ENCODE assay signal across 8 mouse cellular contexts in the genomic region with DNA sequence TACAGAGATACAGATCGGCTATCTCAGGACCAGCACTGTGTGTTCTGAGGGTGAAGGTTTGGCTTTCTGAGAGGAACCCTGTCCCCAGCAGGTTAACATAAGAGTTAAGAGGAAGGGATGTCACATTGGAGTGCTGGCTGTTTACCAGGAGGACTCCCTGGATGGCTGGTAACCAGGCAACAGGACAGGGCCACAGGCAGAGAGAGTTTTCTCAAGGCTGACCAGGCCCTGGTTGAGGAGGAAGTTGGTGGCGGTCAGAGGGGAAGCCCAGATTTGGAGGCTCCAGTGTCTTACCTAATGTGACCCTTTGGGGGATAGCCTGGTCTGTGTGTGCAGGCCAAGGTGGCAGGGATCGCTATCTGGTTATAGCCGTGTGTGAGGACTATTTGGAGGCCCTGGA. TPM values are rescaled to one million over a fixed set of nuclear protein-coding genes. Genes with fewer than 3 reads are reported as not detected.
DNase-seq lines count a peak whose midpoint lies in the region; ATAC-seq and TF ChIP-seq lines count a peak whose summit lies in the region.

No protein-coding gene starts in this region.

- no peak for TF ChIP-seq CTCF in ES-Bruce4 (IDR thresholded peaks at IDR 0.05; ENCODE audit: low read depth, low read length)

- 0 out of 2 replicates have a peak overlapping the region, but pooled peaks have one; percentile 4 for H3K9ac ChIP-seq in ES-Bruce4 (ENCODE audit: low read depth, poor library complexity, severe bottlenecking)
- peak overlapping the region; percentile 47 for H3K9ac ChIP-seq in forebrain, embryonic 13.5 days
- H3K9ac ChIP-seq in hindbrain, embryonic 15.5 days: peak overlapping the region; percentile 92
- H3K9ac ChIP-seq in lung, embryonic 15.5 days: no peak overlapping the region
- H3K9ac ChIP-seq in stomach, embryonic 15.5 days: no peak overlapping the region

- H3K27ac ChIP-seq in ES-Bruce4 (ENCODE audit: insufficient read depth, low read length): no peak overlapping the region
- H3K27ac ChIP-seq in forebrain, embryonic 13.5 days: no peak overlapping the region
- H3K27ac ChIP-seq in hindbrain, embryonic 15.5 days (replicated peaks): 0 out of 2 replicates have a peak overlapping the region, but pooled peaks have one; percentile 16
- H3K27ac ChIP-seq in lung, embryonic 15.5 days: no peak overlapping the region
- no peak overlapping the region for H3K27ac ChIP-seq in stomach, embryonic 15.5 days

- H3K36me3 ChIP-seq in ES-Bruce4 (ENCODE audit: control insufficient read depth, insufficient read depth, low read length, poor library complexity, severe bottlenecking): peaks cover 11% of the 10 kb centered on the region
- H3K36me3 ChIP-seq in forebrain, embryonic 13.5 days (ENCODE audit: poor library complexity, severe bottlenecking): peaks cover 54% of the 10 kb centered on the region
- peaks cover 21% of the 10 kb centered on the region for H3K36me3 ChIP-seq in hindbrain, embryonic 15.5 days
- H3K36me3 ChIP-seq in lung, embryonic 15.5 days: peaks cover 20% of the 10 kb centered on the region
- H3K36me3 ChIP-seq in stomach, embryonic 15.5 days: peaks cover 17% of the 10 kb centered on the region

- peaks cover 3% of the 10 kb centered on the region for H3K4me1 ChIP-seq in ES-Bruce4 (ENCODE audit: control insufficient read depth, insufficient read depth, low read length)
- H3K4me1 ChIP-seq in forebrain, embryonic 13.5 days: peaks cover 46% of the 10 kb centered on the region
- H3K4me1 ChIP-seq in hindbrain, embryonic 15.5 days (replicated peaks): peaks cover 52% of the 10 kb centered on the region
- H3K4me1 ChIP-seq in lung, embryonic 15.5 days: peaks cover 46% of the 10 kb centered on the region
- H3K4me1 ChIP-seq in stomach, embryonic 15.5 days: peaks cover 44% of the 10 kb centered on the region

- no peak for ATAC-seq in cerebellum, adult (ENCODE audit: insufficient number of reproducible peaks, low FRiP score, low TSS enrichment)
- ATAC-seq in forebrain, embryonic 13.5 days: no peak
- ATAC-seq in hindbrain, embryonic 15.5 days (ENCODE audit: low FRiP score, low read depth): no peak
- no peak for ATAC-seq in lung, embryonic 15.5 days (ENCODE audit: borderline replicate concordance, extremely low read depth, low FRiP score, low TSS enrichment)
- no peak for ATAC-seq in stomach, embryonic 15.5 days (ENCODE audit: insufficient read depth, low FRiP score, low read depth)
- ATAC-seq in activated CD4-positive, CD25-positive, alpha-beta regulatory T cell, adult 4 months: no peak

- H3K4me2 ChIP-seq in forebrain, embryonic 13.5 days: peak overlapping the region; percentile 95
- H3K4me2 ChIP-seq in hindbrain, embryonic 15.5 days: peak overlapping the region; percentile 75
- peak overlapping the region; percentile 89 for H3K4me2 ChIP-seq in lung, embryonic 15.5 days
- H3K4me2 ChIP-seq in stomach, embryonic 15.5 days: peak overlapping the region; percentile 79

- 80% methylated on average over 4 of the region's 4 CpGs for whole genome bisulfite sequencing in forebrain, embryonic 13.5 days
- WGBS in hindbrain, embryonic 15.5 days: 76% methylated on average over 4 of the region's 4 CpGs
- WGBS in lung, embryonic 15.5 days: 75% methylated on average over 4 of the region's 4 CpGs
- WGBS in stomach, embryonic 15.5 days: 76% methylated on average over 4 of the region's 4 CpGs

- H3K4me3 ChIP-seq in ES-Bruce4 (ENCODE audit: low read depth, low read length): no peak overlapping the region
- 0 out of 2 replicates have a peak overlapping the region, but pooled peaks have one; percentile 82 for H3K4me3 ChIP-seq in forebrain, embryonic 13.5 days
- peak overlapping the region; percentile 86 for H3K4me3 ChIP-seq in hindbrain, embryonic 15.5 days
- no peak overlapping the region for H3K4me3 ChIP-seq in lung, embryonic 15.5 days
- peak overlapping the region; percentile 5; the same call in 1 of the 2 replicates for H3K4me3 ChIP-seq in stomach, embryonic 15.5 days (replicated peaks)

- peak; percentile 65 for DNase-seq in cerebellum, adult 11-12 months

- TF ChIP-seq EP300 in ES-Bruce4 (IDR thresholded peaks at IDR 0.05; ENCODE audit: insufficient read depth, low read depth, low read length): no peak

- TF ChIP-seq POLR2A in ES-Bruce4 (IDR thresholded peaks at IDR 0.05; ENCODE audit: insufficient read depth, low read length): no peak

- H3K9me3 ChIP-seq in ES-Bruce4 (replicated peaks; ENCODE audit: control insufficient read depth, insufficient read depth, low read length, poor library complexity, severe bottlenecking): no peaks in the 10 kb centered on the region
- H3K9me3 ChIP-seq in forebrain, embryonic 13.5 days (replicated peaks): no peaks in the 10 kb centered on the region
- no peaks in the 10 kb centered on the region for H3K9me3 ChIP-seq in hindbrain, embryonic 15.5 days
- no peaks in the 10 kb centered on the region for H3K9me3 ChIP-seq in lung, embryonic 15.5 days
- H3K9me3 ChIP-seq in stomach, embryonic 15.5 days: no peaks in the 10 kb centered on the region

- no peaks in the 10 kb centered on the region for H3K27me3 ChIP-seq in ES-Bruce4 (ENCODE audit: control insufficient read depth, insufficient read depth, low read length, poor library complexity, severe bottlenecking)
- H3K27me3 ChIP-seq in forebrain, embryonic 13.5 days: no peaks in the 10 kb centered on the region
- H3K27me3 ChIP-seq in hindbrain, embryonic 15.5 days: no peaks in the 10 kb centered on the region
- no peaks in the 10 kb centered on the region for H3K27me3 ChIP-seq in lung, embryonic 15.5 days
- H3K27me3 ChIP-seq in stomach, embryonic 15.5 days (replicated peaks): no peaks in the 10 kb centered on the region

RNA-seq across cellular contexts. Expression of a gene that starts 1.8 kb away (rescaled TPM):
- polyA plus RNA-seq in ES-Bruce4 (2011; ENCODE audit: insufficient read depth, insufficient read length, low read depth, missing spikeins): 8.3 and 9.9 TPM in 2 replicates
- polyA plus RNA-seq in forebrain, embryonic 13.5 days (2015; fragmentation: Nextera tagmentation; extraction: Ambion mirVana): 11.9 and 14.4 TPM in 2 replicates
- 22.1 and 23.7 TPM in 2 replicates for polyA plus RNA-seq in hindbrain, embryonic 15.5 days (2015; fragmentation: Nextera tagmentation; extraction: Ambion mirVana)
- polyA plus RNA-seq in lung, embryonic 15.5 days (2015; fragmentation: Nextera tagmentation; extraction: Ambion mirVana): 5.7 and 6.8 TPM in 2 replicates
- polyA plus RNA-seq in stomach, embryonic 15.5 days (2015; fragmentation: Nextera tagmentation; extraction: Ambion mirVana): 8.2 and 9.0 TPM in 2 replicates
- polyA plus RNA-seq in activated CD4-positive, CD25-positive, alpha-beta regulatory T cell, adult 4 months (2017; shearing (Covaris generic)): 10 to 100 TPM in 1 of 2 experiments, 1 to 10 TPM in 1; 6.9 to 13.3 TPM

RNA-seq across cellular contexts. Expression of a gene that starts 15.1 kb away (rescaled TPM):
- polyA plus RNA-seq in ES-Bruce4 (2011; ENCODE audit: insufficient read depth, insufficient read length, low read depth, missing spikeins): 75.1 and 78.4 TPM in 2 replicates
- polyA plus RNA-seq in forebrain, embryonic 13.5 days (2015; fragmentation: Nextera tagmentation; extraction: Ambion mirVana): 49.1 and 58.3 TPM in 2 replicates
- polyA plus RNA-seq in hindbrain, embryonic 15.5 days (2015; fragmentation: Nextera tagmentation; extraction: Ambion mirVana): 47.7 and 49.7 TPM in 2 replicates
- polyA plus RNA-seq in lung, embryonic 15.5 days (2015; fragmentation: Nextera tagmentation; extraction: Ambion mirVana): 56.5 and 58.8 TPM in 2 replicates
- polyA plus RNA-seq in stomach, embryonic 15.5 days (2015; fragmentation: Nextera tagmentation; extraction: Ambion mirVana): 55.6 and 60.1 TPM in 2 replicates
- 10 to 100 TPM; 40.6 to 50.3 TPM for polyA plus RNA-seq in activated CD4-positive, CD25-positive, alpha-beta regulatory T cell, adult 4 months (2017; shearing (Covaris generic))

RNA-seq across cellular contexts. Expression of a gene that starts 19.5 kb away (rescaled TPM):
- 933 and 990 TPM in 2 replicates for polyA plus RNA-seq in ES-Bruce4 (2011; ENCODE audit: insufficient read depth, insufficient read length, low read depth, missing spikeins)
- polyA plus RNA-seq in forebrain, embryonic 13.5 days (2015; fragmentation: Nextera tagmentation; extraction: Ambion mirVana): 1,974 and 2,008 TPM in 2 replicates
- polyA plus RNA-seq in hindbrain, embryonic 15.5 days (2015; fragmentation: Nextera tagmentation; extraction: Ambion mirVana): 1,531 and 1,630 TPM in 2 replicates
- 1,765 and 1,844 TPM in 2 replicates for polyA plus RNA-seq in lung, embryonic 15.5 days (2015; fragmentation: Nextera tagmentation; extraction: Ambion mirVana)
- 1,509 and 1,865 TPM in 2 replicates for polyA plus RNA-seq in stomach, embryonic 15.5 days (2015; fragmentation: Nextera tagmentation; extraction: Ambion mirVana)
- 100 to 1,000 TPM; 300 to 540 TPM for polyA plus RNA-seq in activated CD4-positive, CD25-positive, alpha-beta regulatory T cell, adult 4 months (2017; shearing (Covaris generic))

RNA-seq across cellular contexts. Expression of a gene that starts 44.7 kb away (rescaled TPM):
- polyA plus RNA-seq in ES-Bruce4 (2011; ENCODE audit: insufficient read depth, insufficient read length, low read depth, missing spikeins): 383 and 401 TPM in 2 replicates
- 146 and 153 TPM in 2 replicates for polyA plus RNA-seq in forebrain, embryonic 13.5 days (2015; fragmentation: Nextera tagmentation; extraction: Ambion mirVana)
- polyA plus RNA-seq in hindbrain, embryonic 15.5 days (2015; fragmentation: Nextera tagmentation; extraction: Ambion mirVana): 51.3 and 57.1 TPM in 2 replicates
- 136 and 139 TPM in 2 replicates for polyA plus RNA-seq in lung, embryonic 15.5 days (2015; fragmentation: Nextera tagmentation; extraction: Ambion mirVana)
- polyA plus RNA-seq in stomach, embryonic 15.5 days (2015; fragmentation: Nextera tagmentation; extraction: Ambion mirVana): 107 and 108 TPM in 2 replicates
- polyA plus RNA-seq in activated CD4-positive, CD25-positive, alpha-beta regulatory T cell, adult 4 months (2017; shearing (Covaris generic)): 10 to 100 TPM; 33.1 to 61.3 TPM

RNA-seq across cellular contexts. Expression of a gene that starts 44.8 kb away (rescaled TPM):
- polyA plus RNA-seq in ES-Bruce4 (2011; ENCODE audit: insufficient read depth, insufficient read length, low read depth, missing spikeins): 113 TPM in 2 replicates
- 193 and 202 TPM in 2 replicates for polyA plus RNA-seq in forebrain, embryonic 13.5 days (2015; fragmentation: Nextera tagmentation; extraction: Ambion mirVana)
- 148 and 150 TPM in 2 replicates for polyA plus RNA-seq in hindbrain, embryonic 15.5 days (2015; fragmentation: Nextera tagmentation; extraction: Ambion mirVana)
- 208 and 224 TPM in 2 replicates for polyA plus RNA-seq in lung, embryonic 15.5 days (2015; fragmentation: Nextera tagmentation; extraction: Ambion mirVana)
- 231 and 236 TPM in 2 replicates for polyA plus RNA-seq in stomach, embryonic 15.5 days (2015; fragmentation: Nextera tagmentation; extraction: Ambion mirVana)
- 10 to 100 TPM; 85.7 to 89.0 TPM for polyA plus RNA-seq in activated CD4-positive, CD25-positive, alpha-beta regulatory T cell, adult 4 months (2017; shearing (Covaris generic))

Comparison
In these comparisons a context has a peak if more than half of its experiments do, and no peak if none do; other contexts are left out.
1. H3K4me3 ChIP-seq: peak in forebrain, embryonic 13.5 days (single experiment), hindbrain, embryonic 15.5 days (single experiment) and stomach, embryonic 15.5 days (single experiment); none in ES-Bruce4 (single experiment) and lung, embryonic 15.5 days (single experiment).
2. H3K9ac ChIP-seq: peak in ES-Bruce4 (single experiment), forebrain, embryonic 13.5 days (single experiment) and hindbrain, embryonic 15.5 days (single experiment); none in lung, embryonic 15.5 days (single experiment) and stomach, embryonic 15.5 days (single experiment).
3. Peak in every context shown above with its lines, with median percentiles within 50 percentile points of each other: H3K4me2 ChIP-seq.